Mouse (Mus musculus) retina, adult 2 months (tissue): ENCODE measurements around the gene Alpl.

Experiments used
- DNase-seq: peaks from one replicate; pipeline ENCODE4 v3.0.0-alpha.2; 2012; ENCODE audit warnings: low read depth, low spot score

Alpl gene

DNA sequence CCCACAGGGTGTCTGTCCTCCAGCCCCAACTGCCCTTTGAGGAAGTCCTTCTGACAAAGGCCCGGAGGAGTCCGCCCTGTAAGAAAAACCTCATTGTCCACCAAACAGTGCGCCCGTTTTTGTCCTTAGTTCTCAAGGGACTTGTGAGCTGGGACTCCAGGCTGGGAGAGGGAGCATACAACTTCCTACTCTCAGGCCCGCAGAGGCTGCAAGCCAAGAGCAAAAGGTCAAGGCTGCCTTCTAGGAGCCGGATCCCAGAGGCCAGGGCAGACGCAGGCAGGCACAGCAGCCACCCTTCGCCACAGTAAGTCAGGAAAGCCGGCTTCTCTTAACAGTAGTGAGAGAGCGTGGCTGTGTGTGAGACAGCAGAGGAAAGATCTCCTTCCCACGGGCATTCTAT lies 4.1 kb upstream of the Alpl start:
- no peak for DNase-seq

DNA sequence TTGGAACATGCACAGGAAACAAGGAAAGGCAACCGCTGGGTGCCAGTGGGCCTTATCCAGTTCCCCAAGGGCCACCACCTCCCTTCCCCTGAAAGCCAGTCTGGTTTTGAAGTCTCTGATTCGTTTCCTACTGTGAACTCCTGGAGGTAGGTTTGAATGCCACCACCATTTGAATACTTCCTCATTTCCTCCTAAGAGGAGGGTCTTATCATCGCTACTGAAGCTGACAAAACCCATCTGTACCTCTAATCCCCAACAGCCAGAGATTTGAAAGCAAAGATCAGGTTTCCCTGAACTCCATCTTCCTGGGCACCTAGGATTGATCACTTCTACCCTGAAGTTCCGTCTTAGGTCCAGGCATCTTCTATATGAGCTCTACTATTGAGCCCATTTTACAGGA lies 854 bp upstream of the Alpl start:
- DNase-seq = no peak

DNA sequence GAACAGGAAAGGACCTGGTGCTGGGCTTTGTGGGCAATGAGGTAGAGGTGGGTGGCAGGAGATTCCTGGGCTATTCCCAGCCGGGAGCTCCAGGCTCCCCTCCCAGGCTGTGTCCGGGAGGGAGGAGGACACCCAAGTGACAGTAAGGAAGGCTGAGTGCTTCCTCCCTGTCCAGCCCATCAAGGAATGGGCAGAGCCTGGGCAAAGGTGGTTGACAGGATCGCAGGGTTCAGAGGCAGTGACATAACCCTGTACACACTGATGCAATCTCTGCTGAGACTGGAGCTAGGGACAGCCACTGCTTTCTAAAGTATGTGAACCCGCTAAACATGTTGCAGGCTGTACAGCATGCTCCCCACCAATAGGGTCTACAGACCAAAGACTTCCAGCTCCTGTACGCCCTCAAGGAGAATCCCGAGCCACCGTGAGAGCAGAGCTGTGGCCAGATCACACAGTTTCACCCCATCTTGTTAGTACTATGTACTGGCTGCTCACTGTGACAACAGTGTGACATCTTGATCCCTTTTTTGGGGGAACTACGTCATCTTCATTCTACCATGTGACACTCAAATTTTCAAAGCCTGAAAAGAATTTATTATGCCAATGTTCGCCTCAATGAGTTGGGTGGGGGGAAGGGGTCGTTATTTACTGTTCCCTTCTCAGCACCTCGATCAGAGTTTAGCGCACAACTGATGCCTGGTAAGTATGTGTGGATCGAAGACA lies 1.8 kb downstream of the Alpl start:
- no peak for DNase-seq

DNA sequence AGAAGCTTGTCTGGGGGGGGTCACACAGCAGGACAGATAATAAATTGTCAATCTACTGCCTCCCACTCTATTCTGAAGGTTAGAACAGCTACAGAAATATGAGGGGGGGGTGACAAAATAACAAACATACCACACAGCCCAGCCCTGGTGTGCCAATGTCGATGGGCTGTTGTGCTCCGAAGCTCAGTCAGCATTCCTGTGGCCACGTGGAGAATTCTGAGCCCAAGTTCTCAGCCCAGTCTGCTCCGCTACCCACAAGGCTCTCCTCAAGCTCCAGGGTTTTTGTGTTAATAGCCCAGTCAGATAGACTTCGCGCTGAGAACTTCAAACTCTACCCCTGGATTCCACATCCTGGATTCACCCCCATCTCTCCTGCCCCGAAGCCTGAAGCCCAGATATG lies 2.6 kb downstream of the Alpl start:
- DNase-seq = no peak

DNA sequence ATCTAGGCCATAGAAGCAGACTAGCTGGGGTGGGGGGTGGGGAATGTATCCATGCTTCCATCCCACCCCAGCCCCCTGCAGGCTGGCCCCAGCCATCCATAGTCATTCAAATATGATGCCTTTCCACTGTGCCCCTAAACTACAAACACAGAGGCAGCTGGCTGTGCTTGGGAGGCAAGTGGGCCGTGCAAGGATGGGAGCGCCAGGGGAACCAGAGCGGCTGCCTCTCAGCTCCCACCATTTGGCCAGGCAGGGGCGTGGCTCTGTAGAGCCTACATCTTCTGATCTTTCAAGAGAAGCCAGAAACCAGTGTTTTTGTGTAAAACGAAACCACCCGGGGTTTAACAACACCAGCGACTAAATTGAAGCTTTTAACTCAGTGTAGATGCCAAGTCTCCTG lies 4.7 kb downstream of the Alpl start:
- DNase-seq = no peak

DNA sequence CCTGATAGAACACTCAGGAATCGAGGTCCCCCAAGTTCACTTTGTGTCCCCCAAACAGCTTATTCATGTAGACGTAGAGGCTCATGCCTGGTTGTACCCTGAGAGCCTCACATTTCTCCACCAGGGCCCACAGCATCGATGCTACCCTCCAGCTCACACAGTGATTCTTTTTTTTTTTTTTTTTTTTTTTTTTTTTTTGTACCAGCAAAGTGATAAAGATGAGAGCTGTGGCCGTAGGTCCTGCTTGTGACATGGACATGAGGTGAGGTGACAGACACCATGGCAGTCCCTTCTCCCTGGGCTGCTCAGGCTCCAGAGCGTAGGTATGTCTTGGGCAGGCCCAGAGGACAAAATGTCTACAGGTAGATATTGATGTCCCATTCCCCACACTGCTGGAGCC lies 5.2 kb downstream of the Alpl start:
- no peak for DNase-seq

DNA sequence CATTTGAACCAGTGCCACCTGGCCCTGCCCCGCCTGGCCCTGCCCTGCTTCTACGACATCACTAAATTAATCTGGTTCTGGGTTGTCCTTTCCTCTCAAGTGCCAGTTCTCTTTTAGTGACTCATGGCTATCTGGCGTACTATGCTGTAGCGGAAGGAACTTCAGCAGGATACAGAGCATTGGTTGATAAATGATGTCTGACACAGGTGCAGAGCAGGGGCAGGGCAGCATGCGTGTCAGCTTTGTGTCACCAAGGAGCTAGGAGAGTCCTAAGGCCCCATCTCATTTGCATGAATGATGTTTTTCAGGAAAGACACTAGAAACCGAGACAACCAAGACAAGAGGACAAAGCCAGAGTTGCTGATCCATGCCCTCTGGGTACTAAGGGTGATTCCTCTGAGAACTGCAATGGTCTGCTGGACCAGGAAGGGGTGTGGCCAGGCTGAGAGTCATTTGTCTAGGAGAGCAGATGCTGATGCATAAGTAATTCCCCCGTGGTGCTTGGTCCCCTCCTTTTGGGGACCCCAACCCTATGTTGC lies 7.6 kb downstream of the Alpl start:
- DNase-seq = no peak

DNA sequence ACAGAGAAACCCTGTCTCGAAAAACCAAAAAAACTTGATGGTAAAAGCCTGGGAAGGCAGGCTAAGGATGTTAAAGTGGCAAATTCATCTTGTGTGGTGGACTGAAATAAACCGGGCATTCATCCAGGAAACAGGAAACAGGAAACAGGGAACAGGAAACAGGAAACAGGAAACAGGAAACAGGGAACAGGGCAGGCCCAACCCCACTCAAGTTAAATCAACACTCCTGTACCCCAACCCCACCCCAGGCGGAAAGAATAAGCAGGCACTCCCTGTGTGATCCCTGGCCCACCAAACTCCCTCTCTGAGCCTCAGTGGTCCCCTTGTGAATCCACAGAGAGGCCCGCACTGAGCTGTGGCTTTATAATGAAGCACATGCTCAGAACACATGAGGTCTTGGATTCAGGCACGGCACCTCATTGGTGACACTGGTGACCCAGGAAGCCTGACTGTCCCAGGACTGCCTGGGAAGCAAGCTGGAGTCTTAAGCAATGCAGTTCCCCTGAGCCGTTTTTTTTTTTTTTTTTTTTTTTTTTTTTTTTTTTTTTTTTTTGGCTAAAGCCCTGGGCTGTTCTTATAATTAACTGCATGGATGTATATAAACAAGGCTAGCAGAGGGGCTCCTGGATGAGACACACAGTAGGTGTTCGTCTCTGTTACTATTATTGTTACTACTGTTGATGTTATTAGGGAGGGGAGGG lies 8.4 kb downstream of the Alpl start:
- no peak for DNase-seq

DNA sequence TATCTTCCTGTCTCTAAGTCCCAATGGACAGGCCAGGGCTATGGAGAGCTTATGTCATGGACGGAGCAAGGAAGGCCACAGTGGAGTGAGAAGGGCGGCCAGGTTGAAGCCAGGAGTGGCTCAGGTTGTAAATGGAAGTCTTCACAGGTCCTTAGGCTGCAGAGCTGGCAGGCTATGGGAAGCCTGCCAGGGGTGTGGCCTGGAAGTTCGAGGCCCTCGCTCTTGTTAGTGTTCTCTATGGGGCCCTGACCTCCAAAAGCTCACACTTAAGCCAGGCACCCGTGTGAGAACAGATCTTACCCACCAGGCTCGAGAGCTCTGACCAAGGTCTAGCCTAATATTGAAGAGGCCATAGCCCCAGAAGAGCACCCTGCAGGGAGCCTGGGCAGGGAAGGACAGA lies 9.7 kb downstream of the Alpl start:
- no peak for DNase-seq

DNA sequence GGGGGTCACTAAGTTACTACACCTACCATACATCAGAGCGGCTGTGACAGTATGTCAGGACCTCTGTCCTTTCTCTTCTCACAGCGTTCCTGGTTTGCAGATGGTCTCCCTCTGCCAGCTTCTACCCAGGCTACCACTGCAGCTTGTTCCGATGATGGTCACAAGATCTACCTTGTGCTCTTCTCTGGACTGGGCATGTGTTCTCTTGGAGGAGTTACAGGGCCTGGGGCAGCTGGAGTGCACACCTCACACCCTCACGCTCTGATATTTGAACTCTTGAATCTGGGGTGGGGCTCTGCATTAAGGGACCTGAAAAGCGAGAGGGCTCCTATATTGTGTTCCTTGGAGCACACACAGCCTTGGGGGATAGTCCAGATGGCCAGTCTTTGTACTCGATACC lies 10.9 kb downstream of the Alpl start:
- no peak for DNase-seq

DNA sequence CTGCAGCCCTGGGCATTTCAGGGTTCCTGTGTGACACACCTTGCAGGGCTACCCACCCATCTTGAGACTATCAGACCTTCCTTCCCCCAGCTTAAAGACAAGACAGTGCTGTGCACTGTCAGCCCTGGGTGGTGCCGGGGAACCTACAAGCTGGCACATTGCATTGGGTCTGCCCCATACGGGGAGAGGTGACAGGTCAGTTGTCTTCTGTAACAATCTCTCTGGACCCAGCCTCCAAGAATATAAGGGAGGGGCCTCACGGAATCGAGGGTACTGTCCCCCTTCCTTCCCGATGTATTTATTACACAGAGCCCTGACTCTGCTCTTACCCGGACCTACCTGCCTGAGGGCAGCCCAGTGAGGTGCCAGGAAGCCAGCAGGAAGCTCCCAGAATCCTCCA lies 11.4 kb downstream of the Alpl start:
- DNase-seq = no peak

DNA sequence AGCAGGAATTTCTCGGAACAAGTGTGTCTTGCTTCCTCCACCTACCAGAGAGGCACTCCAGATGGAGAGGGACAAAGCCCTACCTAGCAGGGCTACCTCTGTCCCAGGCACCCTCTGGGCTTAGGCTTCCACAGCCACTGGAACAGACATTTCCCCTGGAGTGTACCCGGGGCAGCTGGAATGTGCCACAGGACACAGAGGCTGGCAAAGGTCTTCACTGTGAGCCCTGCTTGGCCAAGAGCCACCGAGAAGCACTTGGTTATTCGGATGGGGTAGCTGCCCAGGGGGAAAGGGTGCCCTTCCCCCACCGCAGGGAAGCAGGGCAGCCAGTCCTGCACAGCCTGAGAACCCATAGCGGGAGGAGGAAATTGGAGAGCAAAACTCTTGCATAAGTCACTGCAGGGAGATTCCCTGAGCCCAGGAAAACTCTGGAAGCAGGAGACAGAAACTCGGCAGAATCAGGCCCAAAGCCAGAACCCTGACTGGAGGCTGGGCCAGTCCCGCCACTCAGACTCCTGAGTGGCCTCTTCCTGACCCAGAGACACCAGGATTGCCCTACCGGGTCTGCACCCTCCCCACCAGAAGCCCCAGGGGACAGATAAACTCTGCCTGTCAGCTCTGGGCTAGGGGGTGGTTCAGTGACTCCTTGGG lies 12.5 kb downstream of the Alpl start:
- DNase-seq = no peak

DNA sequence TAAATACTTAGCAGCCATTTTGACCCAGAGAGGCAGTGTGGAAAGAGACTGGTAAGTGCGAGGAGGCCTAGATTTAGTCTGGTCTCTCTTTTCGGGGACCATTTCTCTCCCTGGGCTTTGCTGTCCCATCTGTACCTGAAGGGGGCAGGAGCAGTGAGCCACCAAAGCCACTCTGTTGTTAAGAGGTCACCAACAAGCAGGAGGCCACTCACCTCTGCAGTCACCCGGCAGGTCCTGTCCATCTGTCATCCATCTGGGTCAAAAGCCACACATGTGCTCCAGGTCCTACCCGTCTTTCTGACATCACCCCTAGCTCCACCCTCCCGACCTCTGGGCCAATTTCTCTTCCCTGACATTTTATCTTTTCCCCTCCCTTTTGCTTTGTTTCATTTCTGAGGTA lies 14.2 kb downstream of the Alpl start:
- no peak for DNase-seq

DNA sequence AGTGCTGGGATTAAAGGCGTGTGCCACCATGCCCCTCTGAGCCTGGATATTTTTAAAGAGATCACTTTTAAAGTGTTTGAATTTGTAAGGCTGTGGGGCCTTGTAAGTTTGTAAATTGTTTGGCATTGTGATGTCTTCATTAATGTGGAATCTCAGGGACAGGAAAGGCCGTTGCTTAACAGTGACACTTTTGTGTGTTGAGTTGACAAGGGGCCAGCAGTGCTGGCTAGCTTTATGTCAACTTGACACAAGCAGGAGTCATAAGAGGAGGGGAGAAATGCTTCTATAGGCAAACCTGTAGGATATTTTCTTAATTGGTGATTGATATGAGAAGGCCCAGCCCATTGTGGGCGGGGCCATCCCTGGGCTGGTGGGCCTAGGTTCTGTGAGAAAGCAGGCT lies 15.2 kb downstream of the Alpl start:
- no peak for DNase-seq

DNA sequence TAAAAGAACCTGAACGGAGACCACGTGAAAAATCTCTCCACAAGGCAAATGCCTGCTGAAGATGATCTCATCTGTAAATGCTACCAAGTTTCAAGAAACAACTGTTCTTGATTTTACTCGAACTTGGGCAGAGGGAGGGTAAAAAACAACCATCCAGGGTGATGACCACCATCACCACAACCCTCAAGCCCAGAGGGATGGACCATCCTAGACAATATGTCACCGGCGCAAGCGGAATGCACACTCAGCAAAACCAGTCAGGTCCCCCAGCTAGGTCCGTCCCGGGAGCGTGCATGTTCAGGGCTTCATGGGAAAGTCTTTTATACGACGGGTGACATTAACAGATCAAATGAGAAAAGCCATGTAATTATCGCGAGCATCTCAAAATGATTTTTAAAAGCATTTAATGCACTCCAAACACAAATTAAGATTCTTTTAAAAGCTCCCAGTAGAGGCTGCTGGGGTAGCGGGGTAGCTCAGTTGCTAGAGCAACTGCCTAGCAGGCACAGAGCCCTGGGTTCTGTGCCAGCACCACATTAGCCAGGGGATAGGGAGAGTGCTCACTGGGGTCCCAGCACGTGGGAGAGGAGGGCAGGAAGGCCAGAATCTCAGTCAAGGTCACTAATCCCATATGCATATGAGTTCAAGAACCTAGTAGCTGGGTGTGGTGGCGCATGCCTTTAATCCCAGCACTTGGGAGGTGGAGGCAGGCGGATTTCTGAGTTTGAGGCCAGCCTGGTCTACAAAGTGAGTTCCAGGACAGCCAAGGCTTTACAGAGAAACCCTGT lies 17.6 kb downstream of the Alpl start:
- DNase-seq = no peak

DNA sequence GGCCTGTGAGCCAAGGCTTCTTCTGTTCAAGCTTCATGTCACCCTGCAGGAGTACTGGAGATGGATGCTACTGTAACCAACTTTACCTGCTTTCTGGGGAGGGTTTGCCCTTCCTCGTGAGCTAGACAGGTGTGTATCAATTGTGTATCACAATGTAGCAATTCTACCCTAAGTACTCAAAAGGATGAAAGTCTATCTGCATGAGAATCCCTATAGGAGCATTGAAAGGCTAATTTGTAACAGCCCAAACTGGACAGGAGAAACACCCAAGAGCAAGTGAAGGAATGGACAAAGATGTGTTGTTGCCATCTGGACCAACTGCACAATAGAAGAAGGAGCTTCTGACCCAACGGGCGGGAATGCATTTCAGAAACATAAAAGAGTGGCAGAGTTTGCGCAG lies 18.3 kb downstream of the Alpl start:
- no peak for DNase-seq

DNA sequence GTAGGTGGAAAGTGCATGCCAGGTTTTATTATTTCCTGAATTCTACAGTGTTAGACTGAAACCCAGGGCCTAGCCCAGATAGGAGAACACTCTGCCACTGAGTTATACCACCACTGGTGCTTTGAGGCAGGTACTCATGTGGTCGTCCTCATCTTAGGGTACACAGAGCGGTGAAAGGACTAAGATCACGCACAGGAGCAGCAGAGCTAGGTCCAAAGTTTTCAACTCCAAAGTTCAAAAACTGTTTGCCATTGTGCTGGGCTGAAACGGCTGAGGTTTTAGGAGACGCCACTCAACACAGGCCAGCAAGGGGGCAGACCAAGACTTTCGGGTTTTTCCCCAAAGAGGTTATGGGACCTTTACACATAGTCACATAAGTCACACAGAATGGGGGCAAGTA lies 21.7 kb downstream of the Alpl start:
- DNase-seq = no peak

DNA sequence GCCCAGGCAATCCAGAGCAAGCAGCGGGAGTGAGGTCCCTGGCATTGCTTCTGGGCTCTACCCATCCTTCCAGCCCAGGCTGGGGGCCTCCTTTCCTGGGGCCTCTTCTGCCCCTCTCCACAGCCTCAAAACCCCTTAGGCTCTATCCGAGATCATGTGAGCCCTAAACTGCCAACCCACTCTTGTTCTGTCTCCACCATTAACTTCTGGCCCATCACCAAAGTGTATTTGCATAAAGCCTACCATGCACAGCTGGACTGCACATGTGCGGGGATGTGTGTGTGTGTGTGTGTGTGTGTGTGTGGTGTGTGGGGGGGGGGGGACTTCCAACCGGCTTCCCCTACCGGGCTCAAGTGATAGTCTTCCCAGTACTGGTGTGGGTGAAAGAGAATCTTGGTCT lies 22.2 kb downstream of the Alpl start:
- DNase-seq = no peak

DNA sequence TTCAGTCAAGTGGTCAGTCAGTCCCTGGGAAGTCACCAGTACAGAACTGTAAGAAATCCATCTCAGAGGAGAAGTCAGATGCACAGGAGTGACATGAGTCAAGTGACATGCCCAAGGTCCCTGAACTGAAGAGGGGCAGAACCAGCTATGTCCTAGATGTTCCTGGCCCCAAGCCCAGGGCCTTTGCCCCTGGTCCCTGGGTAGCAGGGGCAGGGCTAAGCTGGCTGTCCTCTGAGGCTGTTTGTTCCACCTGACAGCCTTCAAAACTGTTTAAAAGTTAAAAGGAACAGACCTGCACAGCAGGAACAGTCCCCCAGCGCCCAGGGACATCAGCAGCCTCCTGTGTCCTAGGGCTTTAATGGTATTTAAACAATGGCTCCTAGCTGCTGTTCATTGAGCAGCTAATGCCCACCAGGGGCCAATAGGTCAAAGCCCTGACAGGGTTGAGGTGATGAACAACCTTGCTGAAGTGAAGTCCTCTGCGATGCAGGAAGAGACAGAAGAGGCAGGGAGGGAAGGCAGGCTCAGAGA lies 22.8 kb downstream of the Alpl start:
- DNase-seq = no peak

DNA sequence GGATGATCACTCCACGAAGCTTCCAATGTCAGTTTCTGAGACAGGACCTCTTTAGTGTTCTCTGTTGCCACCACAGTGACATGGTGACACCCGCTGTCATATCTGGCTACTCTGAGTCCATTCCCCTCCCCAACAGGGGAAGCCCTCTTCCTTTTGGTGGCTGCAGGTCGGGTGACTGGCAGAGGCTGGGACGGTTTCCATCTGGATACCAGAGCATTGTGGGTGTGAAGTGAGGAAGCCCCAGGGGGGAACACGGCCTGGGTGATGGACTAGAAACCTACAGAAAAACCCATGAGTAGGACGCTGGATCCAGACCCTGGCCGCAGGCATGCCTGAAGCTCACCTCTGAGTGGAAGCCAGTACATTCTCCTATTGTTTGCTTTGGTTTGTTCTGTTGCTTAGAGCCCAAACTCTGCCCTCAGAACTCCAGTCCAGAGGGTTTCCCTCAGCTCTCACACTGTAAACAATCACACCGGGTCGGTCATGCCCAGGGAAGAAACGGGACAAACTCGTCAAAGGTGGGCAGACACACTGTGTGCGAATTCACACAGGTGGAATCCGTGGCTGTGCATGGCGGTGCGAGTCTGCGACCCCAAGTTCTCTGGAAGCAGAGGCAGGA lies 23.6 kb downstream of the Alpl start:
- no peak for DNase-seq

DNA sequence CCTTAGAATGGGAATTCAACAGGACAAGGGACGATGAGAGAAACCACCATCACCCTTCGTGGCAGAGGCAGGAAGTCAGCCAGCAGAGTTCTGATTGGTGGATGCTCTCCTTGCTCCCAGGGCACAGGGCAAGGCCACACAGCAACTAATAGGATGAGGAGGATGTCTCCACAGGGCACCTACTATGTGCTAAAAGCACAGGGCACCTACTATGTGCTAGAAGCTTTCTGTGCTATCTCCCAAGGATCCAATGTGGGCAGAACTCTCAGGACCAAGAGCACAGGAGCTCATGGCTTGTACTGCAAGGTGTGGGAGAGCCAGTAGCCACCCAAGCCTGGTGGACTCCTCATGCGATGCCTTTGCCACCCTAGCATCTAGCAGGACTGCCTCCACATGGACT lies 24.4 kb downstream of the Alpl start:
- DNase-seq = no peak
